Mouse (Mus musculus) embryonic facial prominence, embryonic 10.5 days (tissue): ENCODE measurements around the gene Ywhah. TPM values are rescaled to one million over a fixed set of nuclear protein-coding genes. Genes with fewer than 3 reads are reported as not detected.
"Not testable (repeated sequence)": the region's sequence is repeated elsewhere in the genome, so short reads cannot be mapped to it uniquely, and the experiment has no call there.

ENCODE experiments used
- DNase-seq: peaks from one replicate; pipeline ENCODE4 v3.0.0-alpha.2; 2017; ENCODE audit warnings: low spot score
- H3K27ac ChIP-seq: fragments of 300-500 bp; sonication (generic); replicated peaks from 2 replicates; pipeline ENCODE4 v1.5.1; 2016; ENCODE audit warnings: mild to moderate bottlenecking
- H3K27me3 ChIP-seq: fragments of 300-500 bp; sonication (generic); replicated peaks from 2 replicates; pipeline ENCODE4 v1.6.1; 2016; ENCODE audit warnings: low read depth, mild to moderate bottlenecking; ENCODE audit not compliant: poor library complexity, severe bottlenecking
- H3K36me3 ChIP-seq: fragments of 300-500 bp; sonication (generic); replicated peaks from 2 replicates; pipeline ENCODE4 v1.6.1; 2016; ENCODE audit warnings: mild to moderate bottlenecking, moderate library complexity
- H3K4me1 ChIP-seq: fragments of 300-500 bp; sonication (generic); 2 replicates; pipeline ENCODE4 v1.6.1; 2016
- H3K4me3 ChIP-seq: fragments of 300-500 bp; sonication (generic); 2 replicates; pipeline ENCODE4 v1.5.1; 2016; ENCODE audit warnings: mild to moderate bottlenecking, moderate library complexity
- H3K9me3 ChIP-seq: fragments of 300-500 bp; sonication (generic); 2 replicates; pipeline ENCODE4 v1.6.1; 2016; ENCODE audit warnings: mild to moderate bottlenecking
- WGBS: fragments of 180-500 bp; shearing (Covaris S2); methylation state at CpG from one replicate; pipeline ENCODE4 v1.1.7; 2016; 5-methylcytosine and 5-hydroxymethylcytosine counted together
- polyA plus RNA-seq: library from polyadenylated mRNA; unstranded; fragments of >200 nt; fragmentation: Nextera tagmentation; extraction: Ambion mirVana; gene quantifications from 2 replicates; pipeline ENCODE4 v1.2.1, GENCODE M21; 2016

The Ywhah gene
- polyA plus RNA-seq, 1 experiment from 2014 or later, result 421 TPM

DNA sequence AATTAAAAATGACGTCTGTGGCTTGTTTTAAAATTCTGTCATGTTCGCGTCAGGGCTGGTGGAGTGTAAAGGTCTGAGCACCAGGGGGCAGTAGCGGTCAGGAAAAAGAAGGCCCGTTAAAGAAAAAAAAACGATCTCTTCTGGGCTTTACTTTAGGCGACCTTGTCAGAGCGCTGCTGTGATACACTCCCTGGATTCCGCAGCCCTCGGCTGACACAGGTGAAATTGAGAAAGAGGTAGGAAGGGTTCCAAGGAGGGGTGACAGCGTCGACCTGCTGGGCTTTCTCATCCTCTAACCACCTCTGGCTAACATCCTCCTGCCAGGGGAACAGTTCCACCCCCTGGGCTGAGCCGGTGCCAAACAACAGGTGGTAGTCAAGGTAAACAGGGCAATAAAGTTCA, 20.9 kb downstream of the Ywhah start:
- H3K36me3 ChIP-seq, result no peaks in the 10 kb centered on the region
- no peaks in the 10 kb centered on the region for H3K27me3 ChIP-seq
- H3K27ac ChIP-seq, result no peak overlapping the region
- peaks cover 6% of the 10 kb centered on the region; the same call in 1 of the 2 replicates for H3K4me1 ChIP-seq
- peak overlapping the region; percentile 39 for H3K4me3 ChIP-seq
- 6% methylated on average over 13 of the region's 13 CpGs for WGBS
- DNase-seq, result peak; percentile 74
- H3K9me3 ChIP-seq, result no peaks in the 10 kb centered on the region

DNA sequence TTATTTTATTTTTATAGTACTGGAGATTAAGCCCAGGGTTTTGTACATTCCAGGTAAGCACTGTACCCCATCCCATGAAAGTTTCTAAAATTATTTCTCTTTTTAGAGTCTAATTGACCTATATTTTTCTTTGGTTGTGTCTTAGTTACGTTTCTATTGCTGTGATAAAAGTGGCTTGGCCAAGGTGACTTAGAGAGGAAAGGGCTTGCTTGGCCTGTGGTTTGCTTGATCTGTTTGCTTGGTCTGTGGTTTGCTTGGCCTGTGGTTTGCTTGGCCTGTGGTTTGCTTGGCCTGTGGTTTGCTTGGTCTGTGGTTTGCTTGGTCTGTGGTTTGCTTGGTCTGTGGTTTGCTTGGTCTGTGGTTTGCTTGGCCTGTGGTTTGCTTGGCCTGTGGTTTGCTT, 22.1 kb downstream of the Ywhah start:
- WGBS, result 93% methylated on average over 1 of the region's 1 CpGs
- DNase-seq, H3K9me3 ChIP-seq, H3K36me3 ChIP-seq, H3K27me3 ChIP-seq, H3K4me1 ChIP-seq, H3K27ac ChIP-seq, H3K4me3 ChIP-seq: not testable (repeated sequence)

DNA sequence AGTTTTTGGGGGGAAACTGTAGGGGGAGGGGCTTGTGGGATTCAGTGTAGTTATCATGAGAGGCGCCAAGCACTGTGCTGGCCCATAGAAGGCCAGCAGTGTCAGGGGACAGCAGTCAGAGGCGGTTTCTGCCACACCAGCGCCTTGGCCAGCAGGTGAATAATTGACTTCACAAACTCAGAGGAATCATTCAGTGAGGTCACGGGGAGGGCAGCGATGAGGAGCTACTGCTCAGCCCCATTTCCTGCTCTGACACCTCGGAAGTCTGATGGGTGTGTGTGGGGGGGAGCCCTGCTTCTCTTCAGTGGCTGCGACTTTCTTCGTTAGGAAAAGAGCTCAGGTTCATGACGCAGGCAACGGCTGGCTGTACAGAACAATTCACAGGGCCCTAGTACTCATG, 24.8 kb downstream of the Ywhah start:
- Histone ChIP-seq H3K27me3 (no peaks in the 10 kb centered on the region), H3K9me3 (0 out of 2 replicates have a peak, but pooled peaks cover 3% of the 10 kb centered on the region), H3K27ac (no peak overlapping the region), H3K4me3 (no peak overlapping the region), H3K36me3 (no peaks in the 10 kb centered on the region), H3K4me1 (peaks cover 6% of the 10 kb centered on the region; the same call in 1 of the 2 replicates)
- DNase-seq, result no peak
- 72% methylated on average over 10 of the region's 10 CpGs for WGBS

DNA sequence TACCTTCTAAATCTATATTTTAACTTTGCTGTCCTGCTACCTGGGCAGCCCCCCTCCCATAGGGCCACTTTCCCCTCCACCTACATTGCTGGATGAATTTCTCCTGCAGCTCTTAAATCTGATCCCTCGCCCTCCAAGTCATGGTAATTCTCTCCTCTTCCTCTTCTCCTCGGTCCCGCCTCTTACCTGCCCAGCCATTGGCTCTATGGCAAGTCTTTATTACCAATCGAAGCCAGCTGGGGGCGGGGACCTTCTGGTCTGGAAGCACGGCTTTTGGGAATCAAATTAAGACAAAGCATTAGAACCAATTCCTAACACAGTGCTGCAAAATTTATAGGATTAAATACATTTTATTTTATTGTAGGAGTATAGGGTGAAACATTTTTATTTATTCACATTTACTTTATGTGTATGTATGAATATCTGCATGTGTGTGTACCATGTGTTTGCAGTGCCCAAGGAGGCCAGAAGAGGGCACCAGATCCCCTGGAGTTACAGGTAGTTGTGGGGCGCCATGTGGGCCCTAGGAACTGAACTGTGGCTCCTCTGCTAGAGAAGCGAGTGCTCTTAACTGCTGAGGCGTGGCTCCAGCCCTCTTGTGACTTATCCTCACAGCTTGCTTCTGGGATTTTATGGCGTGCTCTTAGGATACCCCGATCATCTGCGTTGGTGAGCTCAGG, 26.2 kb downstream of the Ywhah start:
- no peak for DNase-seq
- Histone ChIP-seq H3K4me3 (no peak overlapping the region), H3K4me1 (no peaks in the 10 kb centered on the region), H3K27ac (no peak overlapping the region), H3K9me3 (0 out of 2 replicates have a peak, but pooled peaks cover 3% of the 10 kb centered on the region), H3K27me3 (no peaks in the 10 kb centered on the region), H3K36me3 (no peaks in the 10 kb centered on the region)
- WGBS, result 92% methylated on average over 12 of the region's 12 CpGs

DNA sequence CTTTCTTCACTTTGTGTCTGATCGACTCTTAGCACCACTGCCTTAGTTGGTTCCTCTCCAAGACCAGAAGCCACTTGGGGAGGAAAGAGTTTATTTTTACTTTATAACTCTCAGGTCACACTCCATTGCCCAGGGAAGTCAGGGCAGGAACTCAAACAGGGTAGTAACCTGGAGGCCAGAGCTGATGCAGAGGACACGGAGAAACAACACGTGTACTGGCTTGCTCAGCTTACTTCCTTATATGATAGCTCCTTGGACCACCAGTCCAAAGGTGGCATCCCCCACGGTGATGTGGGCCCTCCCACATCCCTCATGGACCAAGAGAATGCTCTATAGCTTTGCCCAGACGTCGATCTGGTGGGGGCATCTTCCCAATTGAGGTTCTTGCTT, 26.7 kb downstream of the Ywhah start:
- no peaks in the 10 kb centered on the region for H3K4me1 ChIP-seq
- H3K27me3 ChIP-seq, result no peaks in the 10 kb centered on the region
- no peak overlapping the region for H3K27ac ChIP-seq
- no peak overlapping the region for H3K4me3 ChIP-seq
- H3K9me3 ChIP-seq, result 0 out of 2 replicates have a peak, but pooled peaks cover 3% of the 10 kb centered on the region
- no peak for DNase-seq
- H3K36me3 ChIP-seq, result no peaks in the 10 kb centered on the region
- 88% methylated on average over 6 of the region's 6 CpGs for WGBS

DNA sequence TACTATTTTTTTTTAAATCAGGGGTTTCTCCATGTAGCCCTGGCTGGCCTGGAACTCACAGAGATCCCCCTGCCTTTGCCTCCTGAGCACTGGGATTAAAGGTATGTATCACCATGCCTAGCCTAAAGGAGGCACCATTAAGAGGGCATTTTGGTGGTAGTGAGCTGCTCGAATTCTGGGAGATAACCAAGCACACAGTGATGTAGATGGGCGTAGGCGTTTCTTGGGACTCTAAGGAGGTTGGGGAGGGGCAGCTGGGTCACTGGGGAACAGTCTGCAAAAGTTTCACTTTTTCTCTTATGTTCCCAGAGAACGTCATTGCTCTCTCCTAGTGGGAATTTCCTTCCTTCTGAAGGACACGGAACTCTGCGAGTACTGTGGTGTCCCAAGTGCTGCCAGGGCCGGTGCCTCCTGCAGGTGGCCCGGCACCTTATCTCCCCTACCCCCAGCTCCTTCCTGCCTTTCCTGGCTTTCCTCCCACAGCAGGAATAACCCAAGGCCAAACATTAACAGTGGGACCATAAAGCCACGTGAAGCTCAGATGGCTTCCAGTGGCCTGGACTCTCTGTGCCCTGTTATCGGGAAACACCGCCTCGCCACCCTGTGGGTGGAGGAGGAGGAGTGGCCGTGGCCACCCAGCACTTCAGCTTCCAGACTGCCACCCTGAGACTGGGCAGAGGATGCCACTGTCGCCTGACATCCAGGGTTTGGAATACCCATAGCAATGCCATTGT, 34.4 kb downstream of the Ywhah start:
- H3K4me3 ChIP-seq, result no peak overlapping the region
- H3K4me1 ChIP-seq, result no peaks in the 10 kb centered on the region
- 81% methylated on average over 14 of the region's 14 CpGs for WGBS
- no peaks in the 10 kb centered on the region for H3K9me3 ChIP-seq
- no peaks in the 10 kb centered on the region for H3K36me3 ChIP-seq
- no peak for DNase-seq
- no peaks in the 10 kb centered on the region for H3K27me3 ChIP-seq
- no peak overlapping the region for H3K27ac ChIP-seq

DNA sequence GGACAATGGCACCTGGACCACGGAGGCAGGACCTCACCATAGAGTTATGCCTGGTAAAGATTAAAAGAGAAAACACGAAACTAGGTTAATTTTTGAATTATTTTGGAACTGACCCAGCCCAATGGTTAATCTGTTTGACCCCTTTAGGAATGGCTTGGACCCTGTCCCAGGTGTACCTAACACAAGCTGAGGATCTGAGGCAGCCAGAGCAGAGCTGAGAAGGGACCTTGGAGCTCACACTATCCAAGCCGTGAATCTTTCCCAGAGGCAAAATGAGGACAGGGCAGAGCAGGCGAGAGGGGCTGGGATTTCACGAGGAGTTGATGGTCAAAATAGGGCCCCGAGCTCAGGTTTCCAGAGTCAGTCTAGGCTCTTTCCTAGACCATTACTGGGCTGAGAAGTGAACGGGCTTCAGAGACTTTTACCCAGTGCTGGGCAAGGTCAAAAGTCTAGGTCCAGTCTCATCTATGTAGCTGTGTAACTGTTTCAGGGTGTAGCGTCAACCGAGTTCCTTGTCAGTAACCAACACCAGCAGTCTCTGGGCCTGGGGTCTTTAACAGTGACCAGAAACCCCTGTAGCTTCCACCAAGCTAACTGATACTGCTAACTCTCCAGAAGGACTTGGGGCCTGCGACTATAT, 37.6 kb downstream of the Ywhah start:
- 82% methylated on average over 10 of the region's 10 CpGs for WGBS

DNA sequence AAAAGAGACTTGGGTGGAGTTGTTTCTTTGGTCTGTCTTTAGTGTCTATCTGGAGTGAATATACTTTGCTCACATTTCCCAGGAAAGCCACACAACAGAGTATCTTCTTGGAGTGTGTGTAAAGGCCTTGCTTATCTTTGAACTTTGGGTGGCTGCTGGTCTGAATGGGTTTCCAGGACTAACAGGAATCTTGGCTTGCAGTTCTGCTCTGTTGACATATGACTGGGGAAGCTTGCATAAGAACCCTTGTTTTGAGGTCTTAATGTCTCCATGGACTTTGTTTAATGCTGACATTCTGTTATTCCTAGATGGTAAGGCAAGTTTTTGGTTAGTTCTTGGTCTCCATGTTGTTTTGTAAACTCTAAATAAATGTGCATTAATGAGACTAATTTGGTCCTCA, 51.5 kb downstream of the Ywhah start:
- H3K27me3 ChIP-seq, result no peaks in the 10 kb centered on the region
- H3K27ac ChIP-seq, result no peak overlapping the region
- H3K36me3 ChIP-seq, result no peaks in the 10 kb centered on the region
- no peak for DNase-seq
- H3K4me1 ChIP-seq, result no peaks in the 10 kb centered on the region
- no peak overlapping the region for H3K4me3 ChIP-seq
- no peaks in the 10 kb centered on the region for H3K9me3 ChIP-seq

More for the DNA sequence above, 37.6 kb downstream of the Ywhah start:
- H3K9me3 ChIP-seq, result no peaks in the 10 kb centered on the region
- no peak overlapping the region for H3K27ac ChIP-seq
- no peaks in the 10 kb centered on the region for H3K27me3 ChIP-seq
- no peak for DNase-seq
- no peaks in the 10 kb centered on the region for H3K36me3 ChIP-seq
- H3K4me1 ChIP-seq, result no peaks in the 10 kb centered on the region
- H3K4me3 ChIP-seq, result no peak overlapping the region

DNA sequence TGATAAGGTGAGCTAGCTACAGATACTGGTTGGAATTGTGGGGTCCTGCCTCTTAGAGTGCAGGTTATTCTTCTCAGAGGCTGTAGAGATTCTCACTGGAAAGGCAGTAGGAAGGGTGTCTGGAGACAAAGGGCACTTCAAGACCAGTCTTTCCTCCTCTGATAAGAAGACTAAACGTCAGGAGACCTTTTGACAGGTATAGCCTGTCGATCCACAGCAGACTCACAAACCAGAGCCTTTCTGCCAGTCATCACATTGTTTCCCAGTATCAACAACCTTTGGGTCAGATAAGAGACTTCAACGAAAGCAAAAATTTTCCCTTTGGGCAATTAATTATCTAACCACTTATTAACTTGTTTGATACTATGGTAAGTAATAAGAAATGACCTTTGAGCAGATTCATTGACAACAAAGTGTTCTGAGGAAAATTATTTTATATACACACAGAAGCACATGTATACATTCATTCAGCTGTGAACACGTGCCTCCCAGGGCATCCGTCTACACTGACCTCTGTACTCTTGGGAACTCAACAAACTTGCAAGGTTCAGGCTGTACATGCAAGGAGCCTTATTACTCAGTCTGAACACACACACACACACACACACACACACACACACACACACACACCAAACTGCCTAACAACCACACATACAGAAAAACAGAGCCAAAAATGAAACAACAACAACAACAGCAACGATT, 58.0 kb downstream of the Ywhah start:
- no peaks in the 10 kb centered on the region for H3K9me3 ChIP-seq
- no peak overlapping the region for H3K4me3 ChIP-seq
- no peaks in the 10 kb centered on the region for H3K36me3 ChIP-seq
- WGBS, result 84% methylated on average over 6 of the region's 6 CpGs
- no peak overlapping the region for H3K27ac ChIP-seq
- H3K4me1 ChIP-seq, result no peaks in the 10 kb centered on the region
- H3K27me3 ChIP-seq, result no peaks in the 10 kb centered on the region
- no peak for DNase-seq

Other genes starting within 250 kb of the Ywhah start
- 76.0 and 82.2 TPM in 2 replicates for gene Pisd, start 233.2 kb upstream of the Ywhah start, polyA plus RNA-seq
- not detected in 2 replicates for gene Gm20671, start 191.7 kb upstream of the Ywhah start, polyA plus RNA-seq
- gene Prr14l, start 164.6 kb upstream of the Ywhah start, polyA plus RNA-seq, result 17.6 and 19.7 TPM in 2 replicates
- gene Depdc5, start 155.1 kb upstream of the Ywhah start, polyA plus RNA-seq, result 38.5 and 39.1 TPM in 2 replicates
- 0.05 TPM in 1 of 2 replicates, not detected in the other for gene Slc5a1, start 85.4 kb downstream of the Ywhah start, polyA plus RNA-seq
- gene Spon2, start 199.6 kb downstream of the Ywhah start, polyA plus RNA-seq, result 3.5 and 3.6 TPM in 2 replicates